Mouse (Mus musculus) urinary bladder, postnatal 14 days (tissue): ENCODE results near the gene Trappc5.
A peak's percentile ranks its signal among the peaks of the same experiment; 100 is the strongest.

ENCODE experiments used
- DNase-seq: peaks from one replicate; pipeline ENCODE4 v3.0.0; 2021; ENCODE audit warnings: low spot score

Gene Trappc5

DNA sequence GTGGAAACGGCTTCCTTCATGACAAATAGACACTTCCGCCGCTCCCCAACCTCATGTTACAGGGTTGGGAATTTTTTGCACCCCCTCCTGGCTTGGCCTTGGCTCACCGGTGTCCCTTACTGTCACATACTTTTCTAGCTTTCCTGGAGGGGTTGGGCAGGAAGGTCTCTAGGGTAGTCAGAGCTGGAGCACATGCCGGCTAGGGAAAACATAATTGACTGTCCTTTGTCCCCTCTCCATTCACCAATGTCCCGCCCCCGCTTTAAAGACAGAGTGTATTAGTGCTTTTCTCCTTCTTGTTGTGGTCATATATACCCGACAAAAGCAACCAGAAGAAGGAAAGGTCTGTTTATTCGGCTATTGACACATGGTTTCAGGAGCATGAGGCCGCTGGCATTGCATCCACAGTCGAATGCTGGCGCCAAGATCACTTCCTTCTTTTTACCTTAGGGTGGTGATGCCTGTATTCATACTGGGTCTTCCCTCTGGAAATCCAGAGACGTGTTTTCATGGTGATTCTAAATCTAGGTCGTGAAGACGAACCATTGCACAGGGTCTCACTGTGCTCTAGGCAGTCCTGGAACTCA lies 987 bp downstream of the Trappc5 start:
- peak; percentile 19 for DNase-seq

GRCm38 (mm10) chr8:3678831-3679230 lies 2.7 kb downstream of the Trappc5 start:
- DNase-seq = no peak

DNA sequence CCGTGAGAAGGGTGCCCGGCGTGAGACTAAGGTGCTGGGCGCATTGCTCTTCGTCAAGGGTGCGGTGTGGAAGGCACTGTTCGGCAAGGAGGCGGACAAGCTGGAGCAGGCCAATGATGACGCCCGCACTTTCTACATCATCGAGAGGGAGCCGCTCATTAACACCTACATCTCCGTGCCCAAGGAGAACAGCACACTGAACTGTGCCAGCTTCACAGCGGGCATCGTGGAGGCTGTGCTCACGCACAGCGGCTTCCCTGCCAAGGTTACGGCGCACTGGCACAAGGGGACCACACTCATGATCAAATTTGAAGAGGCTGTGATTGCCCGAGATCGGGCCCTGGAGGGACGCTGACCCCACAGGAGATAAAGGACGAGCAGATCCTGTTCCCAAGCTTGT lies 3.1 kb downstream of the Trappc5 start:
- no peak for DNase-seq

- DNase-seq = no peak
These were observed 3.6 kb downstream of the Trappc5 start for GRCm38 (mm10) chr8:3679656-3680055.

GRCm38 (mm10) chr8:3682435-3682834 lies 6.3 kb downstream of the Trappc5 start:
- no peak for DNase-seq

DNA sequence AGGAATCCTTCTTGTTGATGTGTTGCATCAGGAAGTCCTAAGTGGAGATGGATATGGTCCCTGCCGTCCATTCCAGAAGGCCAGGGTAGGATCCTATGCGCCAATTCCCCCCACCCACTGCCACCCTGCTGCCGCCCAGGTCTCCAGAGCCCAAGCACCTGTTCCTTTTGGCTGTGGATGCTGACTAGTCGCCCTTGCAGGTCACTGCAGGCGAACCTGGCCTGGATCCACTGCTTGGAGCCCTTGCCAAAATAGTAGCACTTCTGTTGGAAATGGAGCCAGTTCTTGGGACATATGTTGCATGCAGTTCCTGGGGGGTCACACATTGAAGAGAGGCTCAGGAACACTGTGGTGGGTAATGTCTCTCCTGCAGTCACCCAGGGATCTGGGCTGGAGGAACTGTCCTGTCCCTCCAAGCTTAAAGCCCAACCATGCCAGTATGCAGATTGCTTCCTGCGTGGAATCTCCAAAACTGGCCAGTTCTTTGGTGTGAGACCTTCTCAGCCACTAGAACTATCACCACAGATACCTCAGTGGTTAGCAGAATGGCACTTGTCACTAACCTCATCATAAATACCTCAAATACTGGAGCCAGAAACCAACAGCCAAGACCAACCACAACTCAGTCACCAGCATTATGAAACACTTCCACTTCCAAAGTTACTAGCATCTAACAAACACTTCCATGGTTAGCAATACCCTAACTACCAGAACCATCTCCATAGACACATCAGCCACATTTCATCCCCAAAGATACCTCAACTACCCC lies 7.5 kb downstream of the Trappc5 start:
- no peak for DNase-seq

DNA sequence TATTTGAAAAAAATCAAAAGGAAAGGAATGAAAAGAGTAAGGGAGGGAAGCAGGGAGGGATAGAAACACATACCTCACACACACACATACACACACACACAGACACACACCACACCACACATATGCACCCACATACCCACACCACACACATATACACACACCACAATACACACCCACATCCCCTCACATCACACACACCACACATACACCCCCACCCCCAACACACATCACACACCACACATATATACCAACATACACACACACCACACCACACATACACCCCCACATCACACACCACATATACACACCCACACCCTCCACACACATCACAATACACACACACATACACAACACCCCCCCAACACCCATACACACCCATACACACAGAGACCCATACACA lies 8.4 kb downstream of the Trappc5 start:
- no peak for DNase-seq

GRCm38 (mm10) chr8:3685422-3685821 lies 9.3 kb downstream of the Trappc5 start:
- DNase-seq = no peak

- DNase-seq = no peak
These were observed 11.4 kb downstream of the Trappc5 start for GRCm38 (mm10) chr8:3687537-3687936.

- DNase-seq = no peak
These were observed 14.7 kb downstream of the Trappc5 start for GRCm38 (mm10) chr8:3690774-3691173.

GRCm38 (mm10) chr8:3694121-3694520 lies 18.0 kb downstream of the Trappc5 start, which contains the start of gene Fcer2a:
Gene Fcer2a, minus strand, starts transcription at chr8:3694175.
- DNase-seq = no peak

DNA sequence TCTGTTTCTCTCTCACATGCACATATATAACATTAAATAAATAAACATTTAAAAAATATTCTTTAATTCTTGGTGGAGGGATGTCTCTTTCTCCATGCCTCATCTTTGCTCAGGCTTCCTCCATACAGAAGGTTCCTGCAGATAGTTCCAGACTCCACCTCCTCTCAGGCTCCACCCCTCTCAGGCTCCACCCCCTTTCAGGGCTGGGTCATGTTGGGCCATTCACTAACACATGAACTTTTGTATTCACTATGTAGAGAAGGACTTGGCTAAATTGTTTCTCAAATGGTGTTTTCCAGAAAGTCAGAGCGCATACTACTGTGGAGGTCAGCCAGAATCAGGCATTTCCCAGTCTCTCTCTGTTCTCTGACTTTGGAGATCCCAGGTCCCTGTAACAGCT lies 25.4 kb downstream of the Trappc5 start:
- DNase-seq = no peak

- DNase-seq = no peak
These were observed 29.6 kb downstream of the Trappc5 start for GRCm38 (mm10) chr8:3705711-3706110.

DNA sequence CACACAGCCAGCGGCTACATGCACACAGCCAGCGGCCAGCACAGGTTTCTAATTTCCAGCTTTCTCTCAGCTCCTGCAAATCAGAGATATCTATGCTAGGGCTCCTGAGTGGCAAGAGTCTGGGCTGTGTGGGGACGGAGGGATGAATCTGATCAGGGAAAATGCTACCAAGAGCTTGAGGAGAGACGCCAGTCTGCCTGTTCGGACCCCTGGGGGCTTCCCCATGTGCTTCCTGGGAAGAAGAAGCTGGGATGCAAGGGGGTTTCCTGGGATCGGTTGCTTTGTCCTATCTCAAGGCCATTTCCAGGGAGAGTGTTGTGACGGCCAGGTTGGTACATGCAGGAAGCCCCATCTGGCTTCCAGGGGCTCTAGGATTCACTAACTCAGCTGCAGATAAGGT lies 31.5 kb downstream of the Trappc5 start:
- DNase-seq = no peak

- no peak for DNase-seq
These were observed 34.2 kb downstream of the Trappc5 start for GRCm38 (mm10) chr8:3710312-3710711.

DNA sequence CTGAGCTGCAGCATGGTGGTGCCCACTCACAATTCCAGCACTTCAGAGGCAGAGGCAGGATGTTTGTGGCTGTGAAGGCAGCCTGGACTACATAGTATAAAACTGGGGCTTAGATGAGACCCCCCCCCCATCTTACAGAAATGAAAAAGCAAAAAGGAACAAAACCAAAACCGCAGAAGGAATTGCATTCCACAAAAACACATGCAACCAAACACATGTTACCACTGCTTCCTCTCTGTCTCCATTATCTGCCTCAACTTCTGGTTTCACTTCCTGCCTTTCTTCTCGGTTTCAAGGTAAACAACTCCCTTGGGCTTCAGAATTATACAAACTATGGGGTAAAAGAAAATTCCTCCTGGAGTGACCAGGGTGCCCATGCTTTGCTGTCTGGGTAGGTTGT lies 35.5 kb downstream of the Trappc5 start:
- no peak for DNase-seq

- DNase-seq = no peak
These were observed 41.3 kb downstream of the Trappc5 start for GRCm38 (mm10) chr8:3717321-3717954.

DNA sequence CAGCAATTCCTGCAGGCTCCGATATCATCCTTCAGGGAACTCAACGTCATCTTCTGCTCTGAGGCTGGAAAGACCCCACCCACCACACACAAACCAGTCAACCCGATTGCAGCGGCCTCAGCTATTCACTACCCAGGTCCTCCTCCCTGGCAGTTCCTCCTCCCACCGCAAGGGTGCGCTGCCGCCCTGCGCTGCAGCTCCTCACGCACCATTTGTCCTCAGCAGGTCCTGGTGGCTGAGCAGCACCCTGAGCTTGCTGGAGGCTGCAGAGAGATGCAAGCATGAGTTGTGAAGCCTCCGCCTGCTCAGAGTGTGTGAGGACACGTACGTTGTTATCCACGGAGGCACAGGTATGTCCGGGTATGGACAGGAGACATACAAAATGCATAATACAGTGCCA lies 42.5 kb downstream of the Trappc5 start:
- peak; percentile 64 for DNase-seq

DNA sequence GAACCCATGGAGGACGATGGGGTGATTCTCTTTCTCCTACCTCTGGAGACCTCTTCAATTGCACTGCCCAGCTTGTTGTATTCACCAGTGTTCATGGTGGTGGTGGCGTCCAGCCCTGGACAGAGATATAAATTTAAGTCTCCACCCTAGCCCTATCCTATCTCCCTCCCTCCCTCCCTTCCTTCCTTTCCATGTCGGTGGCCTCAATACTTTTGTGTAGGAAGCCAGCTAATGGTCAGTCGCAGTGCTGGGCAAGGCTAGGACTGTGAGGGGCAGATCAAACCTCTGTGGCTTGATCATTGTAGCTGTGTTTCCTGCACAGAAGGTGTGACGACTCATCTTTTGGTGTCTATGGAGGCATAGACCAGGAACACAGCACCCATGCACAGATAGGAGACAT lies 44.5 kb downstream of the Trappc5 start, which contains the start of gene Clec4g:
Clec4g (minus strand) TSS at position 101 of the 400 bp plus-strand sequence.
- DNase-seq = no peak

GRCm38 (mm10) chr8:3721041-3721440 lies 44.9 kb downstream of the Trappc5 start:
- no peak for DNase-seq
